Comparison of ENCODE assay signal across 25 mouse cellular contexts in genomic region chr6:55731301-55731826, GRCm38 (mm10). TPM values are rescaled to one million over a fixed set of nuclear protein-coding genes. Genes with fewer than 3 reads are reported as not detected.
"Had no signal": no experiment of that assay in that cellular context is flagged by ENCODE, and none has a peak within 500 bp of the region (broad histone marks: within the 10 kb centered on the region; RNA-seq: fewer than 3 reads in every experiment).

No protein-coding gene starts in this region.

- ATAC-seq: liver, postnatal 0 days; lung, postnatal 0 days; midbrain, embryonic 13.5 days had no signal

- H3K4me3 ChIP-seq: limb, embryonic 12.5 days; limb, embryonic 15.5 days; midbrain, embryonic 10.5 days; midbrain, embryonic 13.5 days; neural tube, embryonic 12.5 days; neural tube, embryonic 15.5 days had no signal

- H3K27ac ChIP-seq: limb, embryonic 12.5 days; limb, embryonic 15.5 days; liver, embryonic 14.5 days; macrophage; midbrain, embryonic 10.5 days; midbrain, embryonic 13.5 days; neural tube, embryonic 12.5 days; neural tube, embryonic 15.5 days; stomach, postnatal 0 days had no signal

- H3K9me3 ChIP-seq: limb, embryonic 15.5 days; midbrain, embryonic 10.5 days; midbrain, embryonic 13.5 days; neural tube, embryonic 12.5 days; neural tube, embryonic 15.5 days had no signal

- H3K4me2 ChIP-seq: limb, embryonic 12.5 days; limb, embryonic 15.5 days; liver, embryonic 11.5 days; lung, embryonic 14.5 days; midbrain, embryonic 13.5 days; neural tube, embryonic 12.5 days; neural tube, embryonic 15.5 days had no signal

- H3K27me3 ChIP-seq: limb, embryonic 12.5 days; limb, embryonic 15.5 days; midbrain, embryonic 13.5 days; neural tube, embryonic 12.5 days; neural tube, embryonic 15.5 days had no signal

- H3K4me1 ChIP-seq: limb, embryonic 12.5 days; limb, embryonic 15.5 days; midbrain, embryonic 10.5 days; midbrain, embryonic 13.5 days; neural tube, embryonic 12.5 days; neural tube, embryonic 15.5 days had no signal

- H3K9ac ChIP-seq: limb, embryonic 12.5 days; limb, embryonic 15.5 days; liver, embryonic 14.5 days; liver, postnatal 0 days; lung, embryonic 14.5 days; midbrain, embryonic 13.5 days; neural tube, embryonic 12.5 days; neural tube, embryonic 15.5 days had no signal

- DNase-seq: kidney, adult 8-10 months; kidney, postnatal 14 days; kidney, postnatal 4 days; left cerebral cortex, postnatal 4 days; liver, postnatal 0 days; lung, embryonic 14.5 days; right cerebral cortex, adult 18-20 months; right cerebral cortex, postnatal 14 days; right cerebral cortex, postnatal 4 days; thymus, adult 2 months; thymus, postnatal 14 days; thymus, postnatal 4 days had no signal

- H3K36me3 ChIP-seq: limb, embryonic 12.5 days; limb, embryonic 15.5 days; midbrain, embryonic 10.5 days; midbrain, embryonic 13.5 days; neural tube, embryonic 12.5 days; neural tube, embryonic 15.5 days had no signal

RNA-seq across cellular contexts. Expression of gene Neurod6, which starts 50.3 kb away (rescaled TPM):
- polyA plus RNA-seq: kidney, embryonic 16.5 days; limb, embryonic 12.5 days; limb, embryonic 15.5 days; liver, embryonic 14.5 days; liver, postnatal 0 days; lung, embryonic 14.5 days; lung, postnatal 0 days; macrophage; stomach, embryonic 14.5 days; thymus, adult 2 months had no signal
